Mouse (Mus musculus): ENCODE data around the gene Vmn1r89. TPM values are rescaled to one million over a fixed set of nuclear protein-coding genes. Genes with fewer than 3 reads are reported as not detected.

Gene Vmn1r89
- not detected in 2 replicates for polyA plus RNA-seq (2015; fragmentation: Nextera tagmentation; extraction: Ambion mirVana)

GRCm38 (mm10) chr7:13212720-13213119, at the start of gene Vmn1r89:
Gene Vmn1r89, plus strand, starts transcription at chr7:13213020.
- no peaks in the 10 kb centered on the region for H3K9me3 ChIP-seq (replicated peaks)

GRCm38 (mm10) chr7:13260746-13261700, 48.2 kb downstream of the Vmn1r89 start:
- no peaks in the 10 kb centered on the region for H3K9me3 ChIP-seq (replicated peaks)
- ATAC-seq (replicated peaks; ENCODE audit: low FRiP score), result no peak; the same call in 1 of the 2 replicates
- no peaks in the 10 kb centered on the region for H3K4me1 ChIP-seq
- 52% methylated on average over 50 of the region's 50 CpGs for WGBS
- no peak overlapping the region for H3K27ac ChIP-seq
- no peak overlapping the region for H3K4me3 ChIP-seq (replicated peaks)
- H3K4me2 ChIP-seq, result no peak overlapping the region
- no peak overlapping the region for H3K9ac ChIP-seq
- H3K27me3 ChIP-seq, result no peaks in the 10 kb centered on the region
- no peaks in the 10 kb centered on the region for H3K36me3 ChIP-seq

More at GRCm38 (mm10) chr7:13212720-13213119, at the start of gene Vmn1r89:
- no peaks in the 10 kb centered on the region for H3K36me3 ChIP-seq
- H3K9ac ChIP-seq, result no peak within 1 kb of the TSS
- no peak within 1 kb of the TSS for H3K4me3 ChIP-seq (replicated peaks)
- H3K27ac ChIP-seq, result no peak within 1 kb of the TSS
- H3K27me3 ChIP-seq, result no peaks in the 10 kb centered on the region
- H3K4me1 ChIP-seq, result no peaks in the 10 kb centered on the region
- H3K4me2 ChIP-seq, result no peak within 1 kb of the TSS
- no peak for ATAC-seq (replicated peaks; ENCODE audit: low FRiP score)

DNA sequence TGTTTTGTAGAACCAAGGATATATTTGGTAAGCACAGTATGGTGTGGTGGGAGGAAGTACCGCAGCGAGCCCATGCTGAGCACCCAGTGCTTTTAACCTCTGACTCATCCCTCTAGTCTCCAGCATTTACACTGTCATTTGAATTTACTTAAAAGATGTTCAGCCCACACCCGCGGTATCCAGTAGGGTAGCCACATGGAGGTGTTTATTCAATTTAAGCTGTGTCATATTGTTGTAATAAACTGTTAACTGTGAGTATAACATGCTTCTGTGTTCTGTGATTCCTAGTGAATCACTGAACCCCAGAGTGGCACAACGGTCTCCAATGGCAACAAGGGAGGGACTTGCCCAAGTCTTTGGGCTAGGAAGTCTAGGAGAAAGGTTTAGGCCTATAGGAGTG, 51.0 kb downstream of the Vmn1r89 start:
- no peak for ATAC-seq (replicated peaks; ENCODE audit: low FRiP score)
- H3K4me2 ChIP-seq, result no peak overlapping the region
- H3K4me1 ChIP-seq, result no peaks in the 10 kb centered on the region
- 91% methylated on average over 5 of the region's 5 CpGs for WGBS
- H3K27ac ChIP-seq, result no peak overlapping the region
- no peaks in the 10 kb centered on the region for H3K36me3 ChIP-seq
- H3K9ac ChIP-seq, result no peak overlapping the region
- H3K4me3 ChIP-seq (replicated peaks), result no peak overlapping the region
- no peaks in the 10 kb centered on the region for H3K9me3 ChIP-seq (replicated peaks)
- H3K27me3 ChIP-seq, result no peaks in the 10 kb centered on the region

DNA sequence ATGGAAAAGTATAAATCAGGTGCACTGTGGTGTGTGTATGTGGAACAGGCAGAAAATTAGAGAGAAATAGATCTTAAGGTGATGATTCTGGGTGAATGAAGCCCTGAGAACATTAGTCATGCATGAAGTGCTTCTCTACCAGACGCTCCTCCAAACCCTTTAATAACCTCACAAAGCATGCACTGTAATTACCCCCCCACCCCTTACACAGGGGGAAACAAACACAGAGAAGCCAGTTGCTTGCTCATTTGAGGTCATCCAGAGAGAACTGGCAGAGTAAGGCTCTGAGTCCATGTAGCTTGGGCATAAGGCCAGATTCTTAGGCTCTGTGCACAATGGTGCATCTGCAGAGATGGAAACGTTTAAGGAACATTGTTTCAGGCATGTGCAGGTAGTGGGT, 51.6 kb downstream of the Vmn1r89 start:
- Histone ChIP-seq H3K4me3 (replicated peaks) (no peak overlapping the region), H3K9me3 (replicated peaks) (no peaks in the 10 kb centered on the region), H3K36me3 (no peaks in the 10 kb centered on the region), H3K27ac (no peak overlapping the region), H3K27me3 (no peaks in the 10 kb centered on the region), H3K4me2 (no peak overlapping the region), H3K9ac (no peak overlapping the region), H3K4me1 (no peaks in the 10 kb centered on the region)
- no peak for ATAC-seq (replicated peaks; ENCODE audit: low FRiP score)
- 57% methylated on average over 2 of the region's 2 CpGs for WGBS

DNA sequence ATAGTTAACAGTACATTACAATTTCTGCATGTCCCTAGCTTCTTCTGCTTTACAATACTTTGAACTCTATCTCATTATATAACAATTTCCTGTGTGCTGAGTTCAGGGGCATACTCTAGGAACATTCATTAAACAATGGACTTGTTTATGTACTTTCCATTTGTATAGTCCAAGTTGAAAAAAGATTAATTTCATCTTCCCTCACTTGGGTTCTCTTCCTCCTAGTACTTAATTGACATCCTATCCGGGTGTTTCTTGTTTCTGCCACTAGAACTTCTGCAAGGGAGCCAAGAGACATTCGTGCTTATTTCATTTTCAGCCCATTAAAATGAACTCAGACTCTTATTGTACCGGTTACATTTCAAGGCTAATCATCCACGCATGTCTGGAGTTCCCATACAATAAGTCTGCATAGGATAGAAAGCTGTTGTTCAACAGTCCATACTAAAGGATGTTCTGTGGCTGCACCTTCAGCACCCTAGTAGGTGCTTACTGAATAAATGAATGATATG, 56.0 kb downstream of the Vmn1r89 start:
- no peak overlapping the region for H3K4me3 ChIP-seq (replicated peaks)
- no peaks in the 10 kb centered on the region for H3K9me3 ChIP-seq (replicated peaks)
- H3K36me3 ChIP-seq, result no peaks in the 10 kb centered on the region
- ATAC-seq (replicated peaks; ENCODE audit: low FRiP score), result no peak
- 91% methylated on average over 4 of the region's 4 CpGs for WGBS
- no peaks in the 10 kb centered on the region for H3K27me3 ChIP-seq
- H3K9ac ChIP-seq, result no peak overlapping the region
- H3K4me2 ChIP-seq, result no peak overlapping the region
- no peaks in the 10 kb centered on the region for H3K4me1 ChIP-seq
- no peak overlapping the region for H3K27ac ChIP-seq

GRCm38 (mm10) chr7:13269394-13269793, 56.6 kb downstream of the Vmn1r89 start:
- Histone ChIP-seq H3K9ac (no peak overlapping the region), H3K36me3 (peaks cover 6% of the 10 kb centered on the region), H3K4me1 (no peaks in the 10 kb centered on the region), H3K27ac (no peak overlapping the region), H3K9me3 (replicated peaks) (no peaks in the 10 kb centered on the region), H3K4me2 (no peak overlapping the region), H3K27me3 (no peaks in the 10 kb centered on the region), H3K4me3 (replicated peaks) (no peak overlapping the region)
- ATAC-seq (replicated peaks; ENCODE audit: low FRiP score), result no peak
- WGBS, result 79% methylated on average over 11 of the region's 11 CpGs

Other genes starting within 250 kb of the Vmn1r89 start
- gene Zfp324, start 247.2 kb upstream of the Vmn1r89 start, polyA plus RNA-seq (2015; fragmentation: Nextera tagmentation; extraction: Ambion mirVana), result 9.8 and 11.4 TPM in 2 replicates
- gene Zfp446, start 235.2 kb upstream of the Vmn1r89 start, polyA plus RNA-seq (2015; fragmentation: Nextera tagmentation; extraction: Ambion mirVana), result 11.2 and 13.3 TPM in 2 replicates
- 0.15 and 0.44 TPM in 2 replicates for gene Slc27a5, start 214.8 kb upstream of the Vmn1r89 start, polyA plus RNA-seq (2015; fragmentation: Nextera tagmentation; extraction: Ambion mirVana)
- 283 and 298 TPM in 2 replicates for gene Trim28, start 213.9 kb upstream of the Vmn1r89 start, polyA plus RNA-seq (2015; fragmentation: Nextera tagmentation; extraction: Ambion mirVana)
- gene Zbtb45, start 203.0 kb upstream of the Vmn1r89 start, polyA plus RNA-seq (2015; fragmentation: Nextera tagmentation; extraction: Ambion mirVana), result 22.1 and 24.8 TPM in 2 replicates
- gene Chmp2a, start 178.2 kb upstream of the Vmn1r89 start, polyA plus RNA-seq (2015; fragmentation: Nextera tagmentation; extraction: Ambion mirVana), result 144 and 146 TPM in 2 replicates
- gene Ube2m, start 174.7 kb upstream of the Vmn1r89 start, polyA plus RNA-seq (2015; fragmentation: Nextera tagmentation; extraction: Ambion mirVana), result 113 and 114 TPM in 2 replicates
- 2.8 and 4.3 TPM in 2 replicates for gene Mzf1, start 158.3 kb upstream of the Vmn1r89 start, polyA plus RNA-seq (2015; fragmentation: Nextera tagmentation; extraction: Ambion mirVana)
- gene Vmn1r85, start 117.8 kb upstream of the Vmn1r89 start, polyA plus RNA-seq (2015; fragmentation: Nextera tagmentation; extraction: Ambion mirVana), result not detected in 2 replicates
- not detected in 2 replicates for gene Vmn1r86, start 93.1 kb upstream of the Vmn1r89 start, polyA plus RNA-seq (2015; fragmentation: Nextera tagmentation; extraction: Ambion mirVana)
- not detected in 2 replicates for gene Vmn1r87, start 72.9 kb upstream of the Vmn1r89 start, polyA plus RNA-seq (2015; fragmentation: Nextera tagmentation; extraction: Ambion mirVana)
- not detected in 2 replicates for gene Vmn1r88, start 53.5 kb upstream of the Vmn1r89 start, polyA plus RNA-seq (2015; fragmentation: Nextera tagmentation; extraction: Ambion mirVana)
- 109 and 110 TPM in 2 replicates for gene Lig1, start 64.3 kb downstream of the Vmn1r89 start, polyA plus RNA-seq (2015; fragmentation: Nextera tagmentation; extraction: Ambion mirVana)
- gene Zswim9, start 65.7 kb downstream of the Vmn1r89 start, polyA plus RNA-seq (2015; fragmentation: Nextera tagmentation; extraction: Ambion mirVana), result 8.8 and 13.0 TPM in 2 replicates
- 0.98 and 1.1 TPM in 2 replicates for gene Pla2g4c, start 111.6 kb downstream of the Vmn1r89 start, polyA plus RNA-seq (2015; fragmentation: Nextera tagmentation; extraction: Ambion mirVana)
- not detected in 2 replicates for gene Cabp5, start 185.1 kb downstream of the Vmn1r89 start, polyA plus RNA-seq (2015; fragmentation: Nextera tagmentation; extraction: Ambion mirVana)
- not detected in 2 replicates for gene Bsph1, start 237.8 kb downstream of the Vmn1r89 start, polyA plus RNA-seq (2015; fragmentation: Nextera tagmentation; extraction: Ambion mirVana)